Mouse (Mus musculus): Measurements from ENCODE around the gene Zbtb14. TPM values are rescaled to one million over a fixed set of nuclear protein-coding genes. Genes with fewer than 3 reads are reported as not detected.
A peak's percentile ranks its signal among the peaks of the same experiment; 100 is the strongest.

Zbtb14 gene
- total and polyA plus RNA-seq, 2 experiments from 2014 or later, result 6.0 to 8.8 TPM

- WGBS, result 61% methylated on average over 5 of the region's 5 CpGs
- ATAC-seq (ENCODE audit: insufficient read depth, low read depth) (no peak), DNase-seq (ENCODE audit: low spot score) (no peak)
- TF ChIP-seq CTCF (IDR thresholded peaks at IDR 0.05; ENCODE audit: low read depth) (no peak), EP300 (IDR thresholded peaks at IDR 0.05; ENCODE audit: low read depth) (no peak)
- no peak overlapping the region for H3K4me3 ChIP-seq (ENCODE audit: low read depth, low read length)
- no peak overlapping the region for H3K4me2 ChIP-seq (ENCODE audit: low read depth, low read length)
- H3K4me1 ChIP-seq (ENCODE audit: control insufficient read depth, insufficient read depth), result peaks cover 14% of the 10 kb centered on the region
- H3K27me3 ChIP-seq (ENCODE audit: control insufficient read depth, insufficient read depth, low read length), result peaks cover 24% of the 10 kb centered on the region
- H3K9me3 ChIP-seq (replicated peaks; ENCODE audit: control insufficient read depth, low read length), result no peaks in the 10 kb centered on the region
- H3K36me3 ChIP-seq (replicated peaks; ENCODE audit: control insufficient read depth, insufficient read depth, low read length), result no peaks in the 10 kb centered on the region
- no peak overlapping the region for H3K9ac ChIP-seq (replicated peaks; ENCODE audit: low read depth, low read length)
- H3K27ac ChIP-seq (ENCODE audit: low read depth), result no peak overlapping the region
These were observed 55.0 kb downstream of the Zbtb14 start for GRCm38 (mm10) chr17:69437836-69438235.

GRCm38 (mm10) chr17:69438486-69438885, 55.6 kb downstream of the Zbtb14 start:
- WGBS, result 28% methylated on average over 14 of the region's 14 CpGs
- no peak for TF ChIP-seq CTCF (IDR thresholded peaks at IDR 0.05; ENCODE audit: low read depth)
- TF ChIP-seq EP300 (IDR thresholded peaks at IDR 0.05; ENCODE audit: low read depth), result no peak
- H3K9me3 ChIP-seq (replicated peaks; ENCODE audit: control insufficient read depth, low read length), result no peaks in the 10 kb centered on the region
- peaks cover 24% of the 10 kb centered on the region for H3K27me3 ChIP-seq (ENCODE audit: control insufficient read depth, insufficient read depth, low read length)
- no peak overlapping the region for H3K27ac ChIP-seq (ENCODE audit: low read depth)
- peak overlapping the region; percentile 70 for H3K4me2 ChIP-seq (ENCODE audit: low read depth, low read length)
- ATAC-seq (ENCODE audit: insufficient read depth, low read depth), result peak; percentile 40; the same call in 1 of the 2 replicates
- H3K4me3 ChIP-seq (ENCODE audit: low read depth, low read length), result peak overlapping the region; percentile 42
- H3K9ac ChIP-seq (replicated peaks; ENCODE audit: low read depth, low read length), result no peak overlapping the region
- no peaks in the 10 kb centered on the region for H3K36me3 ChIP-seq (replicated peaks; ENCODE audit: control insufficient read depth, insufficient read depth, low read length)
- H3K4me1 ChIP-seq (ENCODE audit: control insufficient read depth, insufficient read depth), result peaks cover 14% of the 10 kb centered on the region
- no peak for DNase-seq (ENCODE audit: low spot score)

GRCm38 (mm10) chr17:69438990-69439491, 56.2 kb downstream of the Zbtb14 start, which contains the start of gene Akain1:
Gene Akain1, plus strand, starts transcription at chr17:69439326.
- peak; percentile 96 for ATAC-seq (ENCODE audit: insufficient read depth, low read depth)
- no peaks in the 10 kb centered on the region for H3K36me3 ChIP-seq (replicated peaks; ENCODE audit: control insufficient read depth, insufficient read depth, low read length)
- H3K27ac ChIP-seq (ENCODE audit: low read depth), result no peak within 1 kb of the TSS
- no peak within 1 kb of the TSS for H3K9ac ChIP-seq (replicated peaks; ENCODE audit: low read depth, low read length)
- TF ChIP-seq EP300 (IDR thresholded peaks at IDR 0.05; ENCODE audit: low read depth), result no peak
- no peak for TF ChIP-seq CTCF (IDR thresholded peaks at IDR 0.05; ENCODE audit: low read depth)
- peaks cover 24% of the 10 kb centered on the region for H3K27me3 ChIP-seq (ENCODE audit: control insufficient read depth, insufficient read depth, low read length)
- under 1% methylated on average over 27 of the region's 44 CpGs for WGBS
- peak within 1 kb of the TSS; percentile 70 for H3K4me2 ChIP-seq (ENCODE audit: low read depth, low read length)
- H3K4me1 ChIP-seq (ENCODE audit: control insufficient read depth, insufficient read depth), result peaks cover 14% of the 10 kb centered on the region
- DNase-seq (ENCODE audit: low spot score), result peak; percentile 53
- no peaks in the 10 kb centered on the region for H3K9me3 ChIP-seq (replicated peaks; ENCODE audit: control insufficient read depth, low read length)
- peak within 1 kb of the TSS; percentile 42 for H3K4me3 ChIP-seq (ENCODE audit: low read depth, low read length)

GRCm38 (mm10) chr17:69439571-69440480, 57.0 kb downstream of the Zbtb14 start:
- DNase-seq (ENCODE audit: low spot score) (no peak), ATAC-seq (ENCODE audit: insufficient read depth, low read depth) (peak; percentile 48; the same call in 1 of the 2 replicates)

More at GRCm38 (mm10) chr17:69439571-69440480, 57.0 kb downstream of the Zbtb14 start:
- TF ChIP-seq EP300 (IDR thresholded peaks at IDR 0.05; ENCODE audit: low read depth), result no peak
- TF ChIP-seq CTCF (IDR thresholded peaks at IDR 0.05; ENCODE audit: low read depth), result no peak
- Histone ChIP-seq H3K4me1 (ENCODE audit: control insufficient read depth, insufficient read depth) (peaks cover 14% of the 10 kb centered on the region), H3K36me3 (replicated peaks; ENCODE audit: control insufficient read depth, insufficient read depth, low read length) (no peaks in the 10 kb centered on the region), H3K27ac (ENCODE audit: low read depth) (no peak overlapping the region), H3K4me2 (ENCODE audit: low read depth, low read length) (peak overlapping the region; percentile 70), H3K27me3 (ENCODE audit: control insufficient read depth, insufficient read depth, low read length) (peaks cover 24% of the 10 kb centered on the region), H3K4me3 (ENCODE audit: low read depth, low read length) (peak overlapping the region; percentile 42), H3K9me3 (replicated peaks; ENCODE audit: control insufficient read depth, low read length) (no peaks in the 10 kb centered on the region), H3K9ac (replicated peaks; ENCODE audit: low read depth, low read length) (no peak overlapping the region)
- 1% methylated on average over 38 of the region's 52 CpGs for WGBS

Other genes with a start within 250 kb of the Zbtb14 start
- gene Akain1, start 56.3 kb downstream of the Zbtb14 start, total RNA-seq (2014; rRNA removed; ENCODE audit: low replicate concordance), result 0.08 TPM in 1 of 2 replicates, not detected in the other
- 0.04 TPM in 1 of 2 replicates, not detected in the other for gene Akain1, start 56.3 kb downstream of the Zbtb14 start, polyA plus RNA-seq (2015; fragmentation: Nextera tagmentation; extraction: Ambion mirVana)